Mouse (Mus musculus) urinary bladder, postnatal 10 days (tissue): ENCODE measurements at regions not wholly inside any gene's neighbourhood (a gene's known extent, or its start where the extent isn't known, plus 50 kb on each side); places are given as distances from the start of the nearest gene placed in this dataset.

Source experiments
- DNase-seq: peaks from one replicate; pipeline ENCODE4 v3.0.0; 2022; ENCODE audit warnings: low spot score

DNA sequence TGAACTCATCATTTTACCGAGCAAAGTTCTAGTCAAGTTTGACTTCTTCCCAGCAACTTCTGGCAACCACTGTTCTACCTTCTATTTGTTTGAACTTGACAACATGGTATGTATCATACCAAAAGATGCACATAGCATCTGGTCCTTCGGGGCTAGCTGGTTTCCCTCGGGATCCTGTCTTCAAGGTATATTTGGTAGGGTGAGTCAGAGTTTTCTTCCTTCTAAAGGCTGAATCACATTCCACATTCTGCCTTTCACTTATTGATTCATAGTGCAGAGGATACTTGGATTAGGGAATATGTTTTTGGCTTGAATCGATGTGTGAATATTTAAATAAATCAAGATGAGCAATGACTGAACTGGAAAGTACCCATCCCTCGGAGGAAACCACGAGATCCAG is 789.9 kb downstream of the Nr2f2 start:
- no peak for DNase-seq

DNA sequence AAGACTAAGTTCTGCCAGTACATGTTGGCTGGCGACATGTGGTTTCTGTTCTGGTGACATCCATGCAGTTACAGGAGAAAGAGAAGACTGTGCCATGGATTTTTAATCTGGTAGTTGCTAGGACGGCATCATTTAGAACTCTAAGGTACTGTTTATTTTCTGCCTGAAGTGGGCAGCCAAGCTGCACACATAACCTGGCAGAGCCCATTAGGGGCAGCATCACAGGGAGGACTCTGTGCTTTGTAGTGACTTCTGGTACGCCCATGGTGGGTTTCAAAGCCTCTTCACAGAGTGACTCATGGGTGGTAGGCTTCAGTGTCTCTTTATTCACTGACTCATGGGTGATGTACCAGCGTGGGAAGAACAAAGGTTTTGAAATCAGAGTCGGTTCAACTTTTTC is 792.8 kb downstream of the Nr2f2 start:
- DNase-seq: no peak

DNA sequence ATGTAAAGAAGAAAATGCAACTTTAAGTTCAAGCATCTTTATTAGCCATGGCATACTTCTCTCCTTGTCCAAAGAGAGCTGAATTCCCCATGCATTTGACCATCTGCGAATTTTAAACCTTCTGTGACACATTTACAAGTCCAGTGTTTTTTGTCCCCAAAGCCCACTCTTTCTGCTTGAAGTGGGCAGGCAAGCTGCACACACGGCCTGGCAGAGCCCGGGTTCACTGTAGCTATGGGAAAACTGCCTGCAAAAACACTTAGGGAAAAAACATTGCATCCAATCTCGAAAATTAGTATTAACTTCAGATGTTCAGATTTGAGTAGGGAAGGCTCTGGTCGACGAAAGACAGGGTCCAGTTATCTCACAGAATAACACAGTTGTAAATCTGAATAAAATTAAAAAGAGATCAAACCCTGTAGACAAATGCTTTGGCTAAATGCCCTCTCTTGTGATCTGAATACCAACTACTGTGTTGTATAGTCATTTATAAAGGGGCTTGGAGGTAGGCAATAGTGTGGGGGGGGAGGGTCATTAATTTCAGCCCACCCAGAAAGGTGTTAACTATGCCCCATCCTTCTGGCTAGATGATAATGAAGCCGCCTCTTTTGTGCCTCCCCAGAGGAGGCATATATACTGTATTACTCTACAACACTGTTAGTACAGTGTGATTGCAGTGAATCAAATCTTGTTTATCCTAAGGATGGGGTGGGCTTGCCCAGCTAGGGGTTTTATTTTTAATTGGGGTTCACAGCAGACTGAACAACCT is 793.7 kb downstream of the Nr2f2 start:
- DNase-seq: no peak

DNA sequence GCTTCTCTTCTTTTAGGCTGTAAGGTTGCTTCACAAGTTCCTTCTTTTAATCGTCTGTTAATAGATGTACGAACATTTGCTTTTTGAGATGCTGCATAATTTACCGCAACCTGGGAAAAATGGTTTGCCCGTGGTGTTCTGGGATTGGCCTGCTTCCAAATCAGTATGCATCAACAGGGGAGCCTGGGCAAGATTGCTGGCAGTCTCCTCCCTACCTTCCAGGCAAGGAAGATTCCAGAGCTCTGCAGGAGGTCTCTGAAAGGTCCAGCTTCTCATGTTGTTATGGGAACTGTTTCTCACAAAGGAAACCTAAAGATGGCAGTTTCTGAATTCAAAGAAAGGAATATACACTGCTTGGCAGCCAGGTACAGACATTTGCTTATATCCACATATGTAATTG is 799.6 kb downstream of the Nr2f2 start:
- DNase-seq: no peak

DNA sequence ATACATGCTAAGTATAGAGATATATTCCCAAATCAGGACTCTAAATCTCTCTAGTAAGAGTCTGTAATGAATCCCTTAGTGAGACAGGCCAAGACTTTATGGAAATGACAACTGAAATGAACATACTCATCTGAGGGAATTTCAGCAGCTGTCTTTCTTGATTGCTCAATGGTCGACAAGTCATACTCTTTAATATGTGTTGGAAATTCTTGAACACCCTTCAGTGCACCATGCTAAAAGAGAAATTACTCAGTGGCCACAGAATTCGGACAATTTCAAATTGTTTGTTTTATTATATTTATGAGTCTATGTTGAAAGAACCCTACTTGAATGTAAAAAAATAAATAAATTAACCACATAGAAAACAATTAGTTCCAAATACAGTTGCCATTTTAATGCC is 802.1 kb downstream of the Nr2f2 start:
- DNase-seq: no peak

DNA sequence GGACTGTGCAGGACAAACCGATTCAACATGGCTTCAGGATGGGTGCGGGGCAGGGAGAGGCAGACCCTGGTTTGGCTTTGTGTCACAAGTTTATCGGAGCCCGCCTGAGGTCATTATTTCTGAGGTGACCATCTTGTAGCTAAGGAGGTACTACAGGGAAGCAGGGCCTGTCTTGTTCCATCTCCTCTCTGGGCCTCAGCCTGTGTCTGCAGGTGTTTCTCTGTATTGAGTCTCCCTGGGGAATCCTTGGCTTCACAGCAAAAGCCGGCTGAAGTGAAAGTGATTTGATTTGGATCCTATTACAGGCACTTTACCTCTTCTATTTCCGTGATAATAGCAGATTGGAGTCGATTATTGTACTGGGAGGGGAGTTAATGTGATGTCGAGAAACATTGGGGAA is 805.7 kb upstream of the Arrdc4 start:
- no peak for DNase-seq

DNA sequence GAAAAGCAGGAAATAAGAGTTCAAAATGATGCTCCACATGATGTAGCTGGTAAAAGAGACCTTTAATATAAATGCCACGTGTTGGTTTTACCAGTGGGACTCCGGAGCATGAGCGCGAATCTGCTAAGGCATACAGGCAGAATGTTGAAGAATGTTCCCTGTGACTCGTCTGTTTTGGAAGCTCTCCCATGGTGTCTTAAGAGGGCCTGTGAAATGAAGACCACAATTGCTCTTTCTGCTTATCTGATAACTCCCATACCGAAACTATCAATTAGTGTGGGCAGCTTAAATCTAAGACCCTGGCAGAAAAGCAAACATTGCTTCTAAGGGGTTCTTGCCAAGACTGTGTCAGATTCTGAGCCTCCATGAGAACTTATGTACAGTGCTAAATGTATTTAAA is 804.9 kb upstream of the Arrdc4 start:
- DNase-seq: no peak

DNA sequence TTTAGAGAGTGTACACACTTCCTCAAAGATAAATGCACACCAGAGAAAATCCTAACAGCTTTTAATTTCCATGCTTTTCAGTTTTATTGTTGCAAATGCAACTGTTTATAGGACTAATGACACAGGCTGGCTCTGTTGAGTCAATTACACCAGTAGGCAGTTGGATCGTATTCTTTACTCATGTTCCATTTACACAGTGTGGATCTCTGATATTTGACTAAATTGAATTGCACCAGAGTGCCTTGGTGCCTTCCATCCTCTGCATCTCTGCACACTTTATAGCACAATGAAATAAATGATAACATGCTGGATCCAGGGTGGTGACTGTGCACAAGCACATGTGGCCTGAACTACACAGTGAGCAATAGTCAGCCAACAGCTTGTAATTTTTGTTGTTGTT is 787.0 kb upstream of the Arrdc4 start:
- DNase-seq: no peak

DNA sequence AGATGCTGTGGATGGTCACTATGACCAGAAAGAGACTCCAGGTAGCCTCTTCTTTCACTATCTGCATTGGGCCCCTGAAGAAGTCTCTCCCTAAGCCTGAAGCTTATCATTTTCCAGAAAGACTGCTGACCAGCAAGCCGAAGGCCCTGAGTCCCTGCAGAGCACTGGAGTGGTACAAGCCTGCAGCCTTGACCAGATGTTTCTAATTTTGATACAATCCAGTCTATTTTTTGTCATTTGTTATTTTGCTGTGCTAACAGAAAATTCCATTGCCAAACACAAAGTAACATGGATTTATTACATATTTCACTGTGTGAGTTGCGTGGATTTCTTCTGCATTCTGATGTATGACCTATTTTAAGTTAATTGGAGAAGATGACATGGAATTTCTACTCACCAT is 764.9 kb upstream of the Arrdc4 start:
- no peak for DNase-seq

DNA sequence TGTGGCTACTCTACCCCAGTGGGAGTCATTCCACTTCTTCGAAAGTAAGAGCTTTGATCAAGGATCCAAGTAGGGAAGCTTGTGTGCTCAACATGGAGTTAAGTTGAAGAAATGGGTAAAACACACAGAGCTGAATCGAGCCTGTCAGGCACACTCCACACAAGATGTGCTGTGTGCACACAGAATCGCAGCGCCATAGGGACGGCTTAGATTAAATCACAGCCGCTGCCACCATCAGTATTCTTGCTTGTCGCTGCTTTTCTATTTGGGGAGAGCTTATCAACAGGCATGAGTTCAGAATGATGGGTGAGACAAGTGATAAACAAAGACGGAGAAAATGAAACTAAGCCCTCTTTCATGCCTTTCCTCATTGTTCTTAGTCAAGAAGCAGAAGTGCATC is 761.3 kb upstream of the Arrdc4 start:
- no peak for DNase-seq

DNA sequence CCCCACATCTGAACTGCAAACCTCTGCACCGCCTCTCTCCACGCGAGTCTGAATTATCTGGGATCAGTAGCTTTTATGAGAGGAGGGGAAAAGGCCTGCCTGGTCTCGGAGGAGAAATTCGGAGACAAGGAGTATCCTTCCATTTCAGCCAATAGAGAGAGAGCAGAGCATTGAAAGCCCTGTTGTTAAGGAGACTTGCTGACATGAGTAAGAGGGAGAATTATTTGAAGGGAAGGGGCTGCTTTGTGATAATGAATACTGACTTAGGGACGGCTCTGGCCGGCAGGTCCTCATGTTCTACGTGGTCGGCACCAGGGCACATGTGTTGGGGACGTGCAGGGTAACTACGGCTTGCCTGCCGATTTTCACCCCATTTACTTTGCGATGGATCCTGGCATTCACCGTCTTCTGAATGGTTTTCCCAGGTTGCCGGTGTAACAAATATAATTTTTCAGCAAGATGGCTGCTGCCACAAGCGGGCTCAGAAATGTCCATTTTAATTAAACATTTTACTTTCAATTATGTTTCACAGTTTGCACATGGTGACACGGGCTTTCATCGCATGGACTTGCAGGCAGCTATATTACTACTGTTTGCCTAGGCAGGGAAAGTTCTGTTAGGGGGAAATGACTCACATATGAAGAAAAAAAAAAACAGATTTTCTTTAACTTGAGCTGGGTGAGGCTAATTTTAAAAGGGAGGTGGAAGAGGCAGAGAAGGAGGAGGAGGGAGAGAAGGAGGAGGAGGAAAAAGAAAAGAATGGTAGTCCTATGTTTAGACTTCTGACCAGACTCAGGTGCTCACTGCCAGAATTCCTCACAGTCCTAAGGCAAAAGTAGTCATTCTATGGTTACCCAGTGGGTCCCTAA is 744.3 kb upstream of the Arrdc4 start:
- no peak for DNase-seq

DNA sequence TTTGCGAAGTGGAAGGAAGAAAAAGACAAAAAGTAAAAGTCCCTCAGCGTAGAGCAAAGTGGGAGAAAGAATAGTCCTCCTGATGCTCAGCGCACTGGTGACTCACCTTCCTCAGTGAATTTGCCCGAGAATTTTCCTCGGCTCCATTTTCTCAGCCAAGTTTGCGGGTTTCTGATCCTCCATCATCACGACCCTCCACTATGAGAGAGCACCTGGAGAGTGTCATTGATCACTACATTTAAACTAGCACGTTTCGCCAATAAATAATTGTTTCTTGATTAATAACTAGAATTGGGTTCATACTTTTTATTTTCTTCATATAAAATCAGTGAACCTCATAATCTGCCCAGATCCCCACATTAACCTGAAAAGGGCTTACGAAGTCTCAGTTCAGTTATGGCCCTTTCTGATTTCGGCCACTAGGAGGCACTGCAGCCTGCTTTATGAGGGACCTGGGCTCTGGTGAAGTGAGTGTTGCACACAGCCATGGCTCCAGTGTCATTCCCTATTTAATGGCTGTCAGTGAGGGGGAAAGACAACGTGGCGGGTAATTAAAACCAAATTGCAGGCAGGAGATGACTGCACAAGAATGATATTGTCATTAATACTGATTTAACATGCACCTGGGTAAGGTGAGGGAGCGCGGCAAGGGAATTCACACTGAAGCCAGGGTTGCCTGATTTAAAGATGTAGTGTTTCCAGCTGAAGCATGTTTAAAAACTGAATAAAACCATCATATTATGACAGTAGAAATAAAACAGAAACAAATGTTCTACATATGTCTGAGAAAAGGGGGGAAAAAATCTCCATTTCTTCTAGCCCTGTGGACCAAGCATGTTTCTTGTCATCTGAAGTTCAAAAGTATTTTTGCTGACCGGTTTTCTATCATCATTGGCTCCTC is 741.8 kb upstream of the Arrdc4 start:
- DNase-seq: peak; percentile 30

DNA sequence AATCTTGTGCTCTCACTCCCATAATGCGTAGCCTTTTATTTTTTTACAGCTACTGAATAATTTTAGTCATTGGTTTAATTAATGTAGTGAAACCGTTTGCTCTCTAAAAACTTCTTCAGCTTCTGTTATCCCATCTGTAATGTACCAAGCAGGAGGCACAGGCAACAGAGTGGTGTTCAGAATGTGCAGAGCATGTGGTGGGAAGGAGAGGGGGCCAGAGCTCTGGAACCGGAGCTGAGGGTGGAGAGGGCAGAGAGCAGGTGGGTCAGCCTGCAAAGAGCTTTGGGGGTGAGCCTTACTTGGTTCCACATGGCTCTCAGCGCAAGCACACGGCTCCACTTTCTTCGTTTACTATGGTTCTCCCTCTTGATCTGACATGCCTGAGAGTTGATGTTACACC is 739.6 kb upstream of the Arrdc4 start:
- no peak for DNase-seq

DNA sequence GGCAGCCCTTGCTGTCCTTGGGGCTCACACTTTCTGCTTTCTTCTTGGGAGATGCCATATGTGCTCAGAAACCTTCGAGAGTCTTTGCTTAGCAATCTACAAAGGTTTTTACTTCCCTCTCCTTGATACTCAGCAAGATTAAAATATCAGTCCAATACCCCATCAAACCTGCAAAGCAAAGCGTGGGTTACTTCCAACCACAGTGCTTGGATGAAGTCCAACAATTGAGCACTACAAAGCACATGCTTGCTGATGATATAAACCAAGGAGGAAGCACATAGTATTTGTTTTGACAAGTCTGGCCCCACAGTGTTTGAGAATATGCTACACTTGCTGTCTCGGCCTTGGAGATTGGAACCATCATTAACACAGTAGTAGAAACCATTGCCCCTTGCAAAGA is 738.1 kb upstream of the Arrdc4 start:
- DNase-seq: no peak

DNA sequence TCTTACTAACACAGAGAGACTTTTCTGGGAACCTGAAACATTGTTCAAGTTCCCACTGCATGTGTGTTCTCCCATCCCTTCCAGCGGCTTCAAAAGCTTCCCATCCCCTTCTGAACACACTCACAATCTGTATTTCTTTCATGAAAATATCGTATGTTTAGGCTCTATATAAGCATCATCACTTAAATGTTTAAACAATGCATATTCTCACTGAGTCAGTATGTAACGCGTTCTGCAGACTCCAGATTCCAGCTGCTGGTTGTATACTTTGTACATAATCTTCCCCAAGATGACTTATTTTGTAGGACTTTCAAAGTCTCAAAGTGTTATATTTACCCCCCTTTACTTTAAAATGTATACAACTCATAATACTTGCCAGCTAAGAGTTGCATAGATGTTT is 735.5 kb upstream of the Arrdc4 start:
- DNase-seq: no peak
